Mouse (Mus musculus): ENCODE measurements at regions not wholly inside any gene's neighbourhood (a gene's known extent, or its start where the extent isn't known, plus 50 kb on each side); places are given as distances from the start of the nearest gene placed in this dataset.

DNA sequence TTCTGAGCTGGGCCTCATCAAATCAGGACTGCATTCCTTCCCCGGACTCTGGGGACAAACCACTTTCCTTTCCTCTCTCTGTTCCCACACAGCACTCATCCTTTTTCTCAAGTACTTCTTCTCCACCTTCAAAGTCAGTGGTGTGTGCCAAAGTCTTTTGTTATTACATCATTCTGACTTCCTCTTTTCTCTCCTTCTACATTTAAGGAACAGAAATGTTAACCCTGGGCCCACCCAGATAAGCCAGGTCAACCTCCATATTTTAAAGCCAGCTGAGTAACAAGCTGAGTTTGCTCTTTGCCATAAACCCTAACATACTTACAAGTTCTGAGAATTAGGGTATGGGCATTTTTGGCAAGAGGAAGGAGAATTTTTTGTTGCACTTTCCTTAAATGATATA is 65.3 kb upstream of the Tyw5 start:
- TF ChIP-seq GATA1 (IDR thresholded peaks at IDR 0.05; ENCODE audit: borderline replicate concordance, low read length), result no peak
- TF ChIP-seq FLI1 (IDR thresholded peaks at IDR 0.05; ENCODE audit: low read length), result no peak

Measured in megakaryocyte, embryonic 14.5 days (primary cell).